Mouse (Mus musculus): ENCODE results near the gene Crebbp. TPM values are rescaled to one million over a fixed set of nuclear protein-coding genes. Genes with fewer than 3 reads are reported as not detected.

The Crebbp gene
- polyA plus RNA-seq, 1 experiment = 56.9 TPM

- Histone ChIP-seq H3K27ac (ENCODE audit: control insufficient read depth, insufficient read depth, low read length) (no peak overlapping the region), H3K4me1 (replicated peaks; ENCODE audit: control insufficient read depth, insufficient read depth, low read length) (no peaks in the 10 kb centered on the region), H3K27me3 (ENCODE audit: control insufficient read depth, insufficient read depth, low read length) (no peaks in the 10 kb centered on the region), H3K36me3 (ENCODE audit: control insufficient read depth, insufficient read depth, low read length) (peaks cover 9% of the 10 kb centered on the region; the same call in 1 of the 2 replicates), H3K4me3 (ENCODE audit: control insufficient read depth, insufficient read depth, low read length) (no peak overlapping the region)
- WGBS = 98% methylated on average over 1 of the region's 1 CpGs
- no peak for TF ChIP-seq POLR2A (IDR thresholded peaks at IDR 0.05; ENCODE audit: control insufficient read depth, extremely low read depth, insufficient read depth, low read length, poor library complexity)
- TF ChIP-seq CTCF (IDR thresholded peaks at IDR 0.05; ENCODE audit: borderline replicate concordance, control insufficient read depth, extremely low read depth, insufficient read depth, low read length, poor library complexity) = no peak
- DNase-seq = no peak
Observed at GRCm38 (mm10) chr16:4168476-4168875, 45.3 kb downstream of the Crebbp start.

- DNase-seq = no peak
- H3K27me3 ChIP-seq (ENCODE audit: control insufficient read depth, insufficient read depth, low read length) = no peaks in the 10 kb centered on the region
- no peaks in the 10 kb centered on the region for H3K4me1 ChIP-seq (replicated peaks; ENCODE audit: control insufficient read depth, insufficient read depth, low read length)
- H3K36me3 ChIP-seq (ENCODE audit: control insufficient read depth, insufficient read depth, low read length) = no peaks in the 10 kb centered on the region
- no peak overlapping the region for H3K4me3 ChIP-seq (ENCODE audit: control insufficient read depth, insufficient read depth, low read length)
- TF ChIP-seq POLR2A (IDR thresholded peaks at IDR 0.05; ENCODE audit: control insufficient read depth, extremely low read depth, insufficient read depth, low read length, poor library complexity) = no peak
- no peak for TF ChIP-seq CTCF (IDR thresholded peaks at IDR 0.05; ENCODE audit: borderline replicate concordance, control insufficient read depth, extremely low read depth, insufficient read depth, low read length, poor library complexity)
- H3K27ac ChIP-seq (ENCODE audit: control insufficient read depth, insufficient read depth, low read length) = no peak overlapping the region
Observed at GRCm38 (mm10) chr16:4160898-4161247, 52.9 kb downstream of the Crebbp start.

DNA sequence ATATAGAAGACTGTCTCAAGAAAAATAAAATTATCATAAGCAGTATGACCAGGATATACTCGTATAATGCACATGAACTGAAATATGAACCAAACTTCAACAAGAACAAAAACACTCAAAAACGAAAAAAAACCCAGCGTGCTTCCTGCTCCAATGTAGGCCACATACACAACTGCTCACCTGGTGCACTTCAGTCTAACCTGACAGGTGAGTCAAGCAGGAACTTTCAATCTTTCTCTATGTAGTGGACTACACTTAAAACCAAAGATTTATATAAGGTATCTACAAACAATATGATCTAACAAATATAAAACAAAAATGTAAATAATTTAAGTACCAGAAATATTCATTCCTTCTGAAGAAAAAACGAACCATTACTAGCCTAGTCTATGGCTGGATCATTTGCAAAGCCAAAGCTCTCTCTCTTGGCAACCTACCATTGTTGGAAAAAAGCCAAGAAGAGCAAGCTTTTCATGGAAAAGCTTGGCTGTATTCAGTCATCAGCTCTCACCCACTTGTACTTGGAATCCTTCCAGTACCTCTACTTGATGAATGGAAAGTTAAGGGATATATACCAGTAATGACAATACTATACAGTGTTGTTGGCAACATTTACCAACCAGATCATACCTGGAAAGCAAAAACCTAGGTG lies 53.4 kb downstream of the Crebbp start:
- Histone ChIP-seq H3K27ac (ENCODE audit: control insufficient read depth, insufficient read depth, low read length) (no peak overlapping the region), H3K4me1 (replicated peaks; ENCODE audit: control insufficient read depth, insufficient read depth, low read length) (no peaks in the 10 kb centered on the region), H3K27me3 (ENCODE audit: control insufficient read depth, insufficient read depth, low read length) (no peaks in the 10 kb centered on the region), H3K4me3 (ENCODE audit: control insufficient read depth, insufficient read depth, low read length) (no peak overlapping the region), H3K36me3 (ENCODE audit: control insufficient read depth, insufficient read depth, low read length) (no peaks in the 10 kb centered on the region)
- 88% methylated on average over 4 of the region's 4 CpGs for WGBS
- DNase-seq = no peak
- no peak for TF ChIP-seq CTCF (IDR thresholded peaks at IDR 0.05; ENCODE audit: borderline replicate concordance, control insufficient read depth, extremely low read depth, insufficient read depth, low read length, poor library complexity)
- no peak for TF ChIP-seq POLR2A (IDR thresholded peaks at IDR 0.05; ENCODE audit: control insufficient read depth, extremely low read depth, insufficient read depth, low read length, poor library complexity)

GRCm38 (mm10) chr16:4153121-4153520 lies 60.7 kb downstream of the Crebbp start:
- no peak for TF ChIP-seq POLR2A (IDR thresholded peaks at IDR 0.05; ENCODE audit: control insufficient read depth, extremely low read depth, insufficient read depth, low read length, poor library complexity)
- Histone ChIP-seq H3K27ac (ENCODE audit: control insufficient read depth, insufficient read depth, low read length) (no peak overlapping the region), H3K4me3 (ENCODE audit: control insufficient read depth, insufficient read depth, low read length) (no peak overlapping the region), H3K27me3 (ENCODE audit: control insufficient read depth, insufficient read depth, low read length) (no peaks in the 10 kb centered on the region), H3K36me3 (ENCODE audit: control insufficient read depth, insufficient read depth, low read length) (peaks cover 10% of the 10 kb centered on the region; the same call in 1 of the 2 replicates), H3K4me1 (replicated peaks; ENCODE audit: control insufficient read depth, insufficient read depth, low read length) (no peaks in the 10 kb centered on the region)
- 97% methylated on average over 1 of the region's 1 CpGs for WGBS
- DNase-seq = no peak

GRCm38 (mm10) chr16:4138541-4138940 lies 75.3 kb downstream of the Crebbp start:
- WGBS = 92% methylated on average over 6 of the region's 6 CpGs
- H3K27ac ChIP-seq (ENCODE audit: control insufficient read depth, insufficient read depth, low read length) = no peak overlapping the region
- peaks cover 27% of the 10 kb centered on the region for H3K36me3 ChIP-seq (ENCODE audit: control insufficient read depth, insufficient read depth, low read length)
- H3K4me1 ChIP-seq (replicated peaks; ENCODE audit: control insufficient read depth, insufficient read depth, low read length) = no peaks in the 10 kb centered on the region
- DNase-seq = no peak
- no peak overlapping the region for H3K4me3 ChIP-seq (ENCODE audit: control insufficient read depth, insufficient read depth, low read length)
- no peak for TF ChIP-seq CTCF (IDR thresholded peaks at IDR 0.05; ENCODE audit: borderline replicate concordance, control insufficient read depth, extremely low read depth, insufficient read depth, low read length, poor library complexity)
- TF ChIP-seq POLR2A (IDR thresholded peaks at IDR 0.05; ENCODE audit: control insufficient read depth, extremely low read depth, insufficient read depth, low read length, poor library complexity) = no peak
- no peaks in the 10 kb centered on the region for H3K27me3 ChIP-seq (ENCODE audit: control insufficient read depth, insufficient read depth, low read length)

- Histone ChIP-seq H3K36me3 (ENCODE audit: control insufficient read depth, insufficient read depth, low read length) (peaks cover 31% of the 10 kb centered on the region), H3K27ac (ENCODE audit: control insufficient read depth, insufficient read depth, low read length) (no peak overlapping the region), H3K27me3 (ENCODE audit: control insufficient read depth, insufficient read depth, low read length) (no peaks in the 10 kb centered on the region), H3K4me3 (ENCODE audit: control insufficient read depth, insufficient read depth, low read length) (no peak overlapping the region), H3K4me1 (replicated peaks; ENCODE audit: control insufficient read depth, insufficient read depth, low read length) (no peaks in the 10 kb centered on the region)
- WGBS = 92% methylated on average over 1 of the region's 1 CpGs
- no peak for DNase-seq
- TF ChIP-seq CTCF (IDR thresholded peaks at IDR 0.05; ENCODE audit: borderline replicate concordance, control insufficient read depth, extremely low read depth, insufficient read depth, low read length, poor library complexity) = no peak
- TF ChIP-seq POLR2A (IDR thresholded peaks at IDR 0.05; ENCODE audit: control insufficient read depth, extremely low read depth, insufficient read depth, low read length, poor library complexity) = no peak
Observed at GRCm38 (mm10) chr16:4133754-4134153, 80.0 kb downstream of the Crebbp start.

DNA sequence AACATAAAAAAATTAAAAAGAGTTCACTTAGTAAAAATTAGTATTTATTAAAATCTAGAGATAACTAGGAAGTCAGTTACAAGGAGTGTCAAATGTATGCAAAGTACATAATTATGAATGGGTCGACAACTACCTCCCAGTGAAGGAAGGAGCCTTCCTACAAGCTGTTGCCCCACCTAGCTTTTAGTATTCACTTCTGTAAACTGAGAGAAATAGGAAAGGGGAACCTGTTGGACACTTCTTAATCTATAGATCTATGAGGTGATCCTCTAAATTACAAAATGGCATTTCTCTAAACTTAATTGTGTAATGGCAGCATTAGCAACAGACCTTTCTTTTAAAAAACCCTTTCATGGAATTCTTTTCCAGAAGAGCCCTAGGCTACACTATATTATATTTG lies 84.9 kb downstream of the Crebbp start:
- no peak for DNase-seq
- 91% methylated on average over 1 of the region's 1 CpGs for WGBS
- Histone ChIP-seq H3K4me3 (ENCODE audit: control insufficient read depth, insufficient read depth, low read length) (no peak overlapping the region), H3K4me1 (replicated peaks; ENCODE audit: control insufficient read depth, insufficient read depth, low read length) (no peaks in the 10 kb centered on the region), H3K27me3 (ENCODE audit: control insufficient read depth, insufficient read depth, low read length) (no peaks in the 10 kb centered on the region), H3K36me3 (ENCODE audit: control insufficient read depth, insufficient read depth, low read length) (peaks cover 47% of the 10 kb centered on the region), H3K27ac (ENCODE audit: control insufficient read depth, insufficient read depth, low read length) (no peak overlapping the region)
- TF ChIP-seq CTCF (IDR thresholded peaks at IDR 0.05; ENCODE audit: borderline replicate concordance, control insufficient read depth, extremely low read depth, insufficient read depth, low read length, poor library complexity) (no peak), POLR2A (IDR thresholded peaks at IDR 0.05; ENCODE audit: control insufficient read depth, extremely low read depth, insufficient read depth, low read length, poor library complexity) (no peak)

All from thymus, adult 2 months (tissue).